In the genomic region with DNA sequence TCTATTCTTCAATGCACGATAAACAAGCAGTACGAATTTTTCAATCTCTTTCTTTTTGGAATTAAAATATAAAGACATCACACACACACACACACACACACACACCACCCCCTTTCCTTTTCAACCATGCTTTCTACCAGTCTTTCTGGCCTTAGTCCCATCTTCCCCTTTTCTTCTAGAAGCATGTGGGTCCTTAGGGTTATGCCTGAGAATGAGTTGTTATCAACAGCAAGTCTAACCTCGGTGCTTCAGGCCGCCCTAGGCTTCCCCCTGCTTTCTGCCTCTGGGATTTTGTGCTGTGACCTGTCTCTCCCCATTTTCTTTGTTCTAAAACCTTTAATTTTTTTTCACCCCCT, we compare ENCODE assay signal across 14 mouse cellular contexts. TPM values are rescaled to one million over a fixed set of nuclear protein-coding genes. Genes with fewer than 3 reads are reported as not detected.
DNase-seq lines count a peak whose midpoint lies in the region; ATAC-seq lines count a peak whose summit lies in the region.
"Had no signal": no experiment of that assay in that cellular context is flagged by ENCODE, and none has a peak within 500 bp of the region (broad histone marks: within the 10 kb centered on the region; RNA-seq: fewer than 3 reads in every experiment).

No protein-coding gene starts in this region.

- H3K4me3 ChIP-seq in heart, embryonic 16.5 days (ENCODE audit: low read length): no peak overlapping the region
- H3K4me3 ChIP-seq in embryonic facial prominence, embryonic 12.5 days: no peak overlapping the region
- no peak overlapping the region for H3K4me3 ChIP-seq in limb, embryonic 15.5 days

- 64% methylated on average over 4 of the region's 4 CpGs for WGBS in heart, embryonic 16.5 days
- 50% methylated on average over 4 of the region's 4 CpGs for WGBS in embryonic facial prominence, embryonic 12.5 days
- WGBS in limb, embryonic 15.5 days: 70% methylated on average over 4 of the region's 4 CpGs

- H3K4me2 ChIP-seq in heart, embryonic 16.5 days (ENCODE audit: low read depth, low read length): no peak overlapping the region
- no peak overlapping the region for H3K4me2 ChIP-seq in embryonic facial prominence, embryonic 12.5 days (replicated peaks)
- H3K4me2 ChIP-seq in limb, embryonic 15.5 days: no peak overlapping the region
- H3K4me2 ChIP-seq: liver, embryonic 11.5 days had no signal

- H3K9me3 ChIP-seq in heart, embryonic 16.5 days (replicated peaks; ENCODE audit: control insufficient read depth, low read length): no peaks in the 10 kb centered on the region
- no peaks in the 10 kb centered on the region for H3K9me3 ChIP-seq in embryonic facial prominence, embryonic 12.5 days
- no peaks in the 10 kb centered on the region for H3K9me3 ChIP-seq in limb, embryonic 15.5 days

- peak overlapping the region; percentile 23; the same call in 1 of the 2 replicates for H3K27ac ChIP-seq in heart, embryonic 16.5 days (ENCODE audit: low read length)
- H3K27ac ChIP-seq in embryonic facial prominence, embryonic 12.5 days: peak overlapping the region; percentile 76
- H3K27ac ChIP-seq in limb, embryonic 15.5 days: 0 out of 2 replicates have a peak overlapping the region, but pooled peaks have one; percentile 33

- DNase-seq in heart, postnatal 4 days: no peak
- peak; percentile 56 for DNase-seq in MEL-GATA-1-ER (ENCODE audit: extremely low read depth, low read depth)
- DNase-seq in gastrocnemius, adult 18-20 months (ENCODE audit: low spot score): no peak
- no peak for DNase-seq in spleen, adult 12 weeks (ENCODE audit: low spot score)
- DNase-seq: cerebellum, adult 2 months; heart, adult 18-20 months; kidney, postnatal 25 days; thymus, postnatal 25 days had no signal

- no peaks in the 10 kb centered on the region for H3K4me1 ChIP-seq in heart, embryonic 16.5 days (ENCODE audit: control insufficient read depth, insufficient read depth, low read length)
- peaks cover 3% of the 10 kb centered on the region; the same call in 1 of the 2 replicates for H3K4me1 ChIP-seq in embryonic facial prominence, embryonic 12.5 days
- H3K4me1 ChIP-seq in limb, embryonic 15.5 days: peaks cover 3% of the 10 kb centered on the region; the same call in 1 of the 2 replicates

- no peaks in the 10 kb centered on the region for H3K36me3 ChIP-seq in heart, embryonic 16.5 days (ENCODE audit: control insufficient read depth, insufficient read depth)
- no peaks in the 10 kb centered on the region for H3K36me3 ChIP-seq in embryonic facial prominence, embryonic 12.5 days
- H3K36me3 ChIP-seq in limb, embryonic 15.5 days: no peaks in the 10 kb centered on the region

- ATAC-seq in heart, embryonic 16.5 days (replicated peaks; ENCODE audit: extremely low read depth, insufficient read depth, low FRiP score): 0 out of 2 replicates have a peak, but pooled peaks have one; percentile 14
- 0 out of 2 replicates have a peak, but pooled peaks have one; percentile 4 for ATAC-seq in embryonic facial prominence, embryonic 12.5 days (ENCODE audit: insufficient number of reproducible peaks, insufficient read depth, low FRiP score, low TSS enrichment)
- no peak for ATAC-seq in limb, embryonic 15.5 days (ENCODE audit: insufficient number of reproducible peaks, low FRiP score, low TSS enrichment, low read depth)
- ATAC-seq: CD4-positive, CD25-positive, alpha-beta regulatory T cell, adult 4 months; hindbrain, embryonic 16.5 days had no signal

- no peak overlapping the region for H3K9ac ChIP-seq in heart, embryonic 16.5 days (ENCODE audit: low read length)
- no peak overlapping the region for H3K9ac ChIP-seq in embryonic facial prominence, embryonic 12.5 days
- no peak overlapping the region for H3K9ac ChIP-seq in limb, embryonic 15.5 days

- H3K27me3 ChIP-seq in heart, embryonic 16.5 days (ENCODE audit: control insufficient read depth, insufficient read depth, low read length): no peaks in the 10 kb centered on the region
- H3K27me3 ChIP-seq in embryonic facial prominence, embryonic 12.5 days: no peaks in the 10 kb centered on the region
- H3K27me3 ChIP-seq in limb, embryonic 15.5 days: no peaks in the 10 kb centered on the region

RNA-seq across cellular contexts. Expression of a gene that starts 13.3 kb away (rescaled TPM):
- polyA plus RNA-seq in heart, embryonic 16.5 days (2015; fragmentation: Nextera tagmentation; extraction: Ambion mirVana): 15.0 and 17.0 TPM in 2 replicates
- 10 to 100 TPM; 13.2 to 14.5 TPM for total RNA-seq in heart, postnatal 4 days (2021)
- polyA plus RNA-seq in embryonic facial prominence, embryonic 12.5 days (2016; fragmentation: Nextera tagmentation; extraction: Ambion mirVana): 35.8 and 37.6 TPM in 2 replicates
- polyA plus RNA-seq in limb, embryonic 15.5 days (2015; fragmentation: Nextera tagmentation; extraction: Ambion mirVana): 29.5 and 31.5 TPM in 2 replicates
- total RNA-seq in gastrocnemius, adult 18-20 months (2021): 1 to 10 TPM; 1.5 to 2.3 TPM

Comparison
In these comparisons a context has a peak if more than half of its experiments do, and no peak if none do; other contexts are left out.
1. H3K27ac ChIP-seq: peak in every context shown above with its lines; median percentile 76 in embryonic facial prominence, embryonic 12.5 days; 33 in limb, embryonic 15.5 days; 23 in heart, embryonic 16.5 days.